ENCODE assay signal across 22 mouse cellular contexts in the genomic region with DNA sequence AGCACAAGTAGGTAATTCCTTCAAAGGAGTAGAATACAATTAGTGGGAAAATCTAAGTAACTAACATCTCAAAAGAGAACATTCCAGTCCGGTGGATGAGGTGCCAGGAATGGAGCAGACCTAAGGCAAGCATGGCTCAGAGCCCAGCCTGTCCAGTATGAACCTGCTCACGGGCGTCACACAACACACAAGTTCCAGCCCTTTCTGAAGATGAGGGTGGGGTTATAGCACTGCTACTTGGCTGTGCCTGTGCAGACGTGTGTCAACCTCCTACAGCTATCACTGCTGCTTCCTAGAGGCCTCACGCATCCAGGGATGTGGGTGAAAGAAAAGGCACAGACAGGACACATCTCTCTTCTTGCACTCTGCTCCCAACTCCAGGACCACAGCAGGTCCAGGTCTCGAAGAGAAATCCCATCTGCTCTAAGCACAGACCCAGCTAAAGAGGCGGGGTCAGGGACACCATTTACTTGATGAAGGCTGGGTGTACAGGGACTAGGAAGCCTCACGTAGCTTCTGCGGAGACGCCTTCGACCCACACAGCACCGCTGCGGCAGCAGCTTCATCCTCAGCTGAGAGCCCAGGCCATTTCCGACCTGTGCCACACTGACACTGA. TPM values are rescaled to one million over a fixed set of nuclear protein-coding genes. Genes with fewer than 3 reads are reported as not detected.
A peak's percentile ranks its signal among the peaks of the same experiment; 100 is the strongest.
DNase-seq lines count a peak whose midpoint lies in the region; ATAC-seq and TF ChIP-seq lines count a peak whose summit lies in the region.
"Had no signal": no experiment of that assay in that cellular context is flagged by ENCODE, and none has a peak within 500 bp of the region (broad histone marks: within the 10 kb centered on the region; RNA-seq: fewer than 3 reads in every experiment).

No protein-coding gene starts in this region.

- H3K4me1 ChIP-seq in embryonic facial prominence, embryonic 14.5 days (ENCODE audit: control insufficient read depth, insufficient read depth, low read length) = no peaks in the 10 kb centered on the region
- H3K4me1 ChIP-seq in embryonic facial prominence, embryonic 10.5 days = no peaks in the 10 kb centered on the region
- H3K4me1 ChIP-seq in lung, embryonic 15.5 days = no peaks in the 10 kb centered on the region
- H3K4me1 ChIP-seq in lung, adult 2 months (ENCODE audit: control insufficient read depth, insufficient read depth, low read length) = no peaks in the 10 kb centered on the region
- H3K4me1 ChIP-seq: hindbrain, embryonic 12.5 days; limb, embryonic 12.5 days; liver, embryonic 13.5 days; midbrain, embryonic 13.5 days; neural tube, embryonic 12.5 days had no signal

- WGBS in embryonic facial prominence, embryonic 14.5 days = 94% methylated on average over 14 of the region's 14 CpGs
- 94% methylated on average over 14 of the region's 14 CpGs for WGBS in embryonic facial prominence, embryonic 10.5 days
- WGBS in lung, embryonic 15.5 days = 91% methylated on average over 14 of the region's 14 CpGs
- 94% methylated on average over 14 of the region's 14 CpGs for WGBS in lung, adult 2 months

- no peak overlapping the region for H3K4me3 ChIP-seq in embryonic facial prominence, embryonic 14.5 days (ENCODE audit: low read depth, low read length)
- H3K4me3 ChIP-seq in embryonic facial prominence, embryonic 10.5 days = no peak overlapping the region
- H3K4me3 ChIP-seq in lung, embryonic 15.5 days = no peak overlapping the region
- no peak overlapping the region for H3K4me3 ChIP-seq in lung, adult 2 months (replicated peaks; ENCODE audit: extremely low read depth, low read depth, low read length)
- H3K4me3 ChIP-seq: hindbrain, embryonic 12.5 days; limb, embryonic 12.5 days; liver, embryonic 13.5 days; midbrain, embryonic 13.5 days; neural tube, embryonic 12.5 days had no signal

- ATAC-seq in embryonic facial prominence, embryonic 14.5 days (ENCODE audit: low read depth) = no peak
- 0 out of 2 replicates have a peak, but pooled peaks have one; percentile 14 for ATAC-seq in lung, embryonic 15.5 days (ENCODE audit: borderline replicate concordance, extremely low read depth, low FRiP score, low TSS enrichment)
- ATAC-seq in megakaryocyte-erythroid progenitor cell, adult 5-6 weeks (replicated peaks; ENCODE audit: low FRiP score, low TSS enrichment, poor library complexity, severe bottlenecking) = no peak
- ATAC-seq in erythroid progenitor cell, adult 5-6 weeks (replicated peaks; ENCODE audit: low FRiP score, poor library complexity, severe bottlenecking) = no peak
- ATAC-seq: forebrain, embryonic 14.5 days; midbrain, embryonic 13.5 days had no signal

- H3K9ac ChIP-seq in embryonic facial prominence, embryonic 14.5 days (ENCODE audit: low read depth, low read length) = no peak overlapping the region
- H3K9ac ChIP-seq in lung, embryonic 15.5 days = no peak overlapping the region
- H3K9ac ChIP-seq: hindbrain, embryonic 12.5 days; limb, embryonic 12.5 days; liver, embryonic 13.5 days; midbrain, embryonic 13.5 days; neural tube, embryonic 12.5 days had no signal

- no peak for TF ChIP-seq CTCF in lung, adult 2 months (IDR thresholded peaks at IDR 0.05; ENCODE audit: insufficient read depth, low read length)

- no peak overlapping the region for H3K27ac ChIP-seq in embryonic facial prominence, embryonic 14.5 days (replicated peaks; ENCODE audit: low read depth, low read length)
- no peak overlapping the region for H3K27ac ChIP-seq in embryonic facial prominence, embryonic 10.5 days (replicated peaks)
- H3K27ac ChIP-seq in lung, embryonic 15.5 days = no peak overlapping the region
- H3K27ac ChIP-seq: hindbrain, embryonic 12.5 days; limb, embryonic 12.5 days; liver, embryonic 13.5 days; midbrain, embryonic 13.5 days; neural tube, embryonic 12.5 days had no signal

- DNase-seq in embryonic facial prominence, embryonic 14.5 days (ENCODE audit: low spot score) = peak; percentile 38
- DNase-seq in embryonic facial prominence, embryonic 10.5 days (ENCODE audit: low spot score) = no peak
- DNase-seq in kidney, adult 18-20 months = peak; percentile 17
- DNase-seq in kidney, postnatal 4 days = no peak
- DNase-seq in lung, adult 2 months = no peak
- DNase-seq: adrenal gland, postnatal 36 days; cerebellum, adult 18-20 months; cerebellum, postnatal 36 days; liver, embryonic 13.5 days; lung, postnatal 10 days; right cerebral cortex, postnatal 4 days; thymus, postnatal 36 days had no signal

- H3K4me2 ChIP-seq in embryonic facial prominence, embryonic 14.5 days (ENCODE audit: low read depth, low read length) = no peak overlapping the region
- H3K4me2 ChIP-seq in lung, embryonic 15.5 days = no peak overlapping the region
- H3K4me2 ChIP-seq: hindbrain, embryonic 12.5 days; limb, embryonic 12.5 days; liver, embryonic 13.5 days; midbrain, embryonic 13.5 days; neural tube, embryonic 12.5 days had no signal

- no peaks in the 10 kb centered on the region for H3K27me3 ChIP-seq in embryonic facial prominence, embryonic 14.5 days (replicated peaks; ENCODE audit: control insufficient read depth, insufficient read depth, low read length)
- H3K27me3 ChIP-seq in embryonic facial prominence, embryonic 10.5 days (replicated peaks; ENCODE audit: low read depth, poor library complexity, severe bottlenecking) = no peaks in the 10 kb centered on the region
- H3K27me3 ChIP-seq in lung, embryonic 15.5 days = no peaks in the 10 kb centered on the region
- H3K27me3 ChIP-seq: hindbrain, embryonic 12.5 days; limb, embryonic 12.5 days; liver, embryonic 13.5 days; midbrain, embryonic 13.5 days; neural tube, embryonic 12.5 days had no signal

- H3K9me3 ChIP-seq in embryonic facial prominence, embryonic 14.5 days (ENCODE audit: control insufficient read depth, low read length) = no peaks in the 10 kb centered on the region
- no peaks in the 10 kb centered on the region for H3K9me3 ChIP-seq in embryonic facial prominence, embryonic 10.5 days
- H3K9me3 ChIP-seq in lung, embryonic 15.5 days = no peaks in the 10 kb centered on the region
- H3K9me3 ChIP-seq: hindbrain, embryonic 12.5 days; limb, embryonic 12.5 days; liver, embryonic 13.5 days; midbrain, embryonic 13.5 days; neural tube, embryonic 12.5 days had no signal

- peaks cover 95% of the 10 kb centered on the region for H3K36me3 ChIP-seq in embryonic facial prominence, embryonic 14.5 days (ENCODE audit: control insufficient read depth, insufficient read depth, low read length)
- peaks cover 100% of the 10 kb centered on the region for H3K36me3 ChIP-seq in embryonic facial prominence, embryonic 10.5 days (replicated peaks)
- H3K36me3 ChIP-seq in lung, embryonic 15.5 days = peaks cover 91% of the 10 kb centered on the region

- TF ChIP-seq POLR2A in lung, adult 2 months (IDR thresholded peaks at IDR 0.05; ENCODE audit: borderline replicate concordance, extremely low read depth, low read depth, low read length) = no peak

RNA-seq across cellular contexts. Expression of a gene that starts 28.5 kb away (rescaled TPM):
- 3.2 and 4.4 TPM in 2 replicates for polyA plus RNA-seq in embryonic facial prominence, embryonic 14.5 days (2014; fragmentation: Nextera tagmentation; extraction: Ambion mirVana)
- 0.19 and 0.41 TPM in 2 replicates for polyA plus RNA-seq in embryonic facial prominence, embryonic 10.5 days (2016; fragmentation: Nextera tagmentation; extraction: Ambion mirVana)
- polyA plus RNA-seq in lung, embryonic 15.5 days (2015; fragmentation: Nextera tagmentation; extraction: Ambion mirVana) = 0.92 and 1.5 TPM in 2 replicates
- 8.2 and 15.3 TPM in 2 replicates for polyA plus RNA-seq in lung, adult 2 months (2012; rRNA removed)
- not detected in 2 replicates for total RNA-seq in megakaryocyte-erythroid progenitor cell, adult 5-6 weeks (2014; fragmentation: Nextera tagmentation)
- total RNA-seq in megakaryocyte-erythroid progenitor cell, adult 5-6 weeks (2017) = 0.09 TPM in 1 of 2 replicates, not detected in the other
- total RNA-seq in erythroid progenitor cell, adult 5-6 weeks (2015; ENCODE audit: low replicate concordance) = 1.1 and 3.8 TPM in 2 replicates
- 1.1 TPM in 1 of 2 replicates, not detected in the other for total RNA-seq in erythroid progenitor cell, adult 5-6 weeks (2017; ENCODE audit: low replicate concordance)
- total RNA-seq: granulocyte monocyte progenitor cell, adult 5-6 weeks; megakaryocyte progenitor cell, adult 5-6 weeks had no signal

Comparison
In these comparisons a context has a peak if more than half of its experiments do, and no peak if none do; other contexts are left out.
1. DNase-seq: peak in embryonic facial prominence, embryonic 14.5 days (single experiment) and kidney, adult 18-20 months (single experiment); none in embryonic facial prominence, embryonic 10.5 days (single experiment), kidney, postnatal 4 days (0 of 2) and lung, adult 2 months (single experiment).